Mouse (Mus musculus): Measurements from ENCODE around the gene Timm22. TPM values are rescaled to one million over a fixed set of nuclear protein-coding genes. Genes with fewer than 3 reads are reported as not detected.

Timm22 gene
- polyA plus RNA-seq, 1 experiment from 2014 or later, result 120 TPM

- 1% methylated on average over 10 of the region's 10 CpGs for whole genome bisulfite sequencing
Observed at GRCm38 (mm10) chr11:76446251-76446650, 39.5 kb downstream of the Timm22 start.

GRCm38 (mm10) chr11:76449520-76450201, 42.9 kb downstream of the Timm22 start:
- H3K4me3 ChIP-seq, result no peak overlapping the region
- WGBS, result 15% methylated on average over 15 of the region's 15 CpGs
- peak overlapping the region; percentile 44 for H3K4me2 ChIP-seq (replicated peaks)
- peaks cover 55% of the 10 kb centered on the region for H3K4me1 ChIP-seq
- peak overlapping the region; percentile 22 for H3K9ac ChIP-seq
- peak overlapping the region; percentile 88 for H3K27ac ChIP-seq
- no peaks in the 10 kb centered on the region for H3K9me3 ChIP-seq
- peaks cover 28% of the 10 kb centered on the region for H3K36me3 ChIP-seq
- no peaks in the 10 kb centered on the region for H3K27me3 ChIP-seq (replicated peaks)
- ATAC-seq (ENCODE audit: low FRiP score, low read depth), result peak; percentile 87

More at GRCm38 (mm10) chr11:76446251-76446650, 39.5 kb downstream of the Timm22 start:
- Histone ChIP-seq H3K4me3 (no peak overlapping the region), H3K9me3 (no peaks in the 10 kb centered on the region), H3K36me3 (peaks cover 21% of the 10 kb centered on the region), H3K27ac (no peak overlapping the region), H3K9ac (no peak overlapping the region), H3K4me1 (peaks cover 55% of the 10 kb centered on the region), H3K4me2 (replicated peaks) (peak overlapping the region; percentile 24; the same call in 1 of the 2 replicates), H3K27me3 (replicated peaks) (no peaks in the 10 kb centered on the region)
- no peak for ATAC-seq (ENCODE audit: low FRiP score, low read depth)

- peak; percentile 86 for ATAC-seq (ENCODE audit: low FRiP score, low read depth)
- Histone ChIP-seq H3K9me3 (no peaks in the 10 kb centered on the region), H3K36me3 (peaks cover 30% of the 10 kb centered on the region), H3K27ac (peak overlapping the region; percentile 88), H3K4me2 (replicated peaks) (peak overlapping the region; percentile 44), H3K4me3 (no peak overlapping the region), H3K4me1 (peaks cover 53% of the 10 kb centered on the region), H3K27me3 (replicated peaks) (no peaks in the 10 kb centered on the region), H3K9ac (peak overlapping the region; percentile 22; the same call in 1 of the 2 replicates)
- WGBS, result 8% methylated on average over 3 of the region's 3 CpGs
Observed at GRCm38 (mm10) chr11:76450202-76450561, 43.4 kb downstream of the Timm22 start.

- Histone ChIP-seq H3K9me3 (no peaks in the 10 kb centered on the region), H3K4me1 (peaks cover 20% of the 10 kb centered on the region), H3K9ac (no peak overlapping the region), H3K27ac (no peak overlapping the region), H3K4me2 (replicated peaks) (no peak overlapping the region), H3K4me3 (no peak overlapping the region), H3K27me3 (replicated peaks) (no peaks in the 10 kb centered on the region), H3K36me3 (peaks cover 47% of the 10 kb centered on the region)
- WGBS, result 65% methylated on average over 5 of the region's 5 CpGs
- no peak for ATAC-seq (ENCODE audit: low FRiP score, low read depth)
Observed at GRCm38 (mm10) chr11:76454492-76454891, 47.7 kb downstream of the Timm22 start.

GRCm38 (mm10) chr11:76456233-76456632, 49.5 kb downstream of the Timm22 start:
- Histone ChIP-seq H3K4me1 (peaks cover 7% of the 10 kb centered on the region; the same call in 1 of the 2 replicates), H3K4me3 (no peak overlapping the region), H3K27me3 (replicated peaks) (no peaks in the 10 kb centered on the region), H3K9me3 (no peaks in the 10 kb centered on the region), H3K9ac (no peak overlapping the region), H3K27ac (no peak overlapping the region), H3K4me2 (replicated peaks) (no peak overlapping the region), H3K36me3 (peaks cover 58% of the 10 kb centered on the region)
- peak; percentile 57 for ATAC-seq (ENCODE audit: low FRiP score, low read depth)
- WGBS, result 13% methylated on average over 6 of the region's 6 CpGs

GRCm38 (mm10) chr11:76456897-76457296, 50.1 kb downstream of the Timm22 start:
- no peak overlapping the region for H3K4me2 ChIP-seq (replicated peaks)
- H3K9me3 ChIP-seq, result no peaks in the 10 kb centered on the region
- no peak overlapping the region for H3K4me3 ChIP-seq
- no peak overlapping the region for H3K9ac ChIP-seq
- peaks cover 14% of the 10 kb centered on the region; the same call in 1 of the 2 replicates for H3K4me1 ChIP-seq
- H3K36me3 ChIP-seq, result peaks cover 60% of the 10 kb centered on the region
- peak; percentile 38; the same call in 1 of the 2 replicates for ATAC-seq (ENCODE audit: low FRiP score, low read depth)
- no peak overlapping the region for H3K27ac ChIP-seq
- WGBS, result 68% methylated on average over 10 of the region's 10 CpGs
- no peaks in the 10 kb centered on the region for H3K27me3 ChIP-seq (replicated peaks)

DNA sequence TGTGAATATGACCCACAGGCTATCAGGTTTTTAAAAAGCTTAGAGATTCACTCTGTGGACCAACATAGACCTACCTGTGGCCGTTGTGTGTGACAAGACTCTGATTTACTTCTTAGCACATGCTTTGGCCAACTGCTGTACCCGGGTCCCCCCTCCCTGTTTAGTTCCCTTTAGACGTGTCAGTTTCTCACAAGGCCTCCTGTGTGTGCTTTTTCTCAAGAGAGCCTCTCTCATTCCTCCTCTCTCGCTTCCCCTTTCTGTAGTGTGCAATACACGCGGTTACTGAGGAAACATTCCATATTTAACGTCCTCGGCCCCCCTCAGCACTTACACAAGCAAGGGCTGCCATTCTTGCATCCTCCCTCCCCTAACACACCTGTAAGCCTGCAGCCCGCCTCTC, 52.0 kb downstream of the Timm22 start:
- H3K4me1 ChIP-seq, result peaks cover 17% of the 10 kb centered on the region
- 80% methylated on average over 9 of the region's 9 CpGs for WGBS

DNA sequence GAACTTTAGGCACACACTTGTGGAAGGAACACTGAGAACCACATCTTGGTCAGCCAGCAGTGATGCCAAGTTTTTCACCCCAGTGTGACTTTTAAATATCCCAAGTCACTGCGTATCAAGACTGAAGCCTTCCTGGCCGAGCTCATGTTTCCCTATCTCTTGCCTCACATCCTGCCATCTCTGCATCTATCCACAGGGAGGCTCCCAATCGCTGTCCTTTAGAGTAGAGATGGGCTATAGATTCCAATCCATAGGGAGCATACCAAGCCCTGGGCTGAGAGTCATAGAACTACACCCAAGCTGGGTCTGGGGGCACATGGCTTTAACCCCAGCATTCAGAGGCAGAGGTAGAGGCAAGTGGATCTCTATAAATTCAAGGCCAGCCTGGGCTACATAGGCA, 52.7 kb downstream of the Timm22 start:
- Histone ChIP-seq H3K9me3 (no peaks in the 10 kb centered on the region), H3K27me3 (replicated peaks) (no peaks in the 10 kb centered on the region), H3K4me1 (peaks cover 23% of the 10 kb centered on the region), H3K4me2 (replicated peaks) (no peak overlapping the region), H3K4me3 (no peak overlapping the region), H3K9ac (no peak overlapping the region), H3K36me3 (peaks cover 57% of the 10 kb centered on the region), H3K27ac (no peak overlapping the region)
- 78% methylated on average over 3 of the region's 3 CpGs for WGBS
- ATAC-seq (ENCODE audit: low FRiP score, low read depth), result no peak

More for the DNA sequence above, 52.0 kb downstream of the Timm22 start:
- H3K9ac ChIP-seq, result no peak overlapping the region
- H3K27ac ChIP-seq, result no peak overlapping the region
- ATAC-seq (ENCODE audit: low FRiP score, low read depth), result no peak
- no peak overlapping the region for H3K4me3 ChIP-seq
- no peaks in the 10 kb centered on the region for H3K27me3 ChIP-seq (replicated peaks)
- no peak overlapping the region for H3K4me2 ChIP-seq (replicated peaks)
- peaks cover 62% of the 10 kb centered on the region for H3K36me3 ChIP-seq
- no peaks in the 10 kb centered on the region for H3K9me3 ChIP-seq

DNA sequence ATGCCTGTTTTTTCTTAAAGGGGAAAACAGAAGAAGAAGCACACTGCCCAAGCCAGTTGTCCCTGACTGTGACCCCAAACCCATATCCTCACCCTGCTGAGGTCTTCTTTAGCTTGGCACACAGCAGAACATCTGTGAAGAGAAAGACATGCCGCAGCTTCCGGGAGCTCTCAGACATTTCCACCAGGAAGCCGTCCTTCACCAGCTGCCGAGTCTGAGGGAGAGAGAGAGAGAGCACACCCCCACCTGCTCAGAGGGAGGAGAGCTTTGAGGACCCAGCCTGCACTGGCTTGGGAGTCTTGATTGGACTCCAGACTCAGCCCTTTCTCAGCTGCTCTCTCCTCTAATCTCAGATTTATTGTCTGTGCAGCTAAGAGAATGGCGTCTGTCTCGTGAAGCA, 54.4 kb downstream of the Timm22 start:
- 56% methylated on average over 6 of the region's 6 CpGs for WGBS
- Histone ChIP-seq H3K9ac (no peak overlapping the region), H3K4me3 (no peak overlapping the region), H3K9me3 (no peaks in the 10 kb centered on the region), H3K27me3 (replicated peaks) (no peaks in the 10 kb centered on the region), H3K27ac (no peak overlapping the region; the same call in 1 of the 2 replicates), H3K4me1 (peaks cover 34% of the 10 kb centered on the region), H3K4me2 (replicated peaks) (no peak overlapping the region), H3K36me3 (peaks cover 41% of the 10 kb centered on the region)
- ATAC-seq (ENCODE audit: low FRiP score, low read depth), result no peak

DNA sequence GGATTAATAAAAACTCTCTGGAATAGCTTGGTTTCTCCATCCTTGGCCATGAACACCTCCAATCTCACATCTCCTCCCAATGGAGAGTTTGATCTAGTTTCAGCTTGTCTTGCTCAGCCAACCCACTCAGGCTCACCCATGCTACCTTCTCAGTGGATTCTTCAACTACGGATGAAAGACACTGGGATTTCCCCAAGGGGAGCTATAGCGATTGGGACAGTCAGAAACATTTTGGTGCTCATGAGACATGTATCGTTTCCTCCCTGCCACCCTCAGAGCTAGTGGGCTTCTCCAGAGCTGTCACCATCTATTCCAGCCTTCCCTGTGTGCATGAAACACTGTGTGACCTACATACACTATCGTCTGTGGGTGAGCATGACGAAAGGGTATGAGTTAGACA, 54.9 kb downstream of the Timm22 start:
- 85% methylated on average over 5 of the region's 5 CpGs for WGBS
- Histone ChIP-seq H3K4me3 (no peak overlapping the region), H3K36me3 (peaks cover 41% of the 10 kb centered on the region), H3K4me2 (replicated peaks) (no peak overlapping the region), H3K9me3 (no peaks in the 10 kb centered on the region), H3K4me1 (peaks cover 32% of the 10 kb centered on the region), H3K27ac (peak overlapping the region; percentile 33; the same call in 1 of the 2 replicates), H3K27me3 (replicated peaks) (no peaks in the 10 kb centered on the region), H3K9ac (no peak overlapping the region)
- no peak for ATAC-seq (ENCODE audit: low FRiP score, low read depth)

DNA sequence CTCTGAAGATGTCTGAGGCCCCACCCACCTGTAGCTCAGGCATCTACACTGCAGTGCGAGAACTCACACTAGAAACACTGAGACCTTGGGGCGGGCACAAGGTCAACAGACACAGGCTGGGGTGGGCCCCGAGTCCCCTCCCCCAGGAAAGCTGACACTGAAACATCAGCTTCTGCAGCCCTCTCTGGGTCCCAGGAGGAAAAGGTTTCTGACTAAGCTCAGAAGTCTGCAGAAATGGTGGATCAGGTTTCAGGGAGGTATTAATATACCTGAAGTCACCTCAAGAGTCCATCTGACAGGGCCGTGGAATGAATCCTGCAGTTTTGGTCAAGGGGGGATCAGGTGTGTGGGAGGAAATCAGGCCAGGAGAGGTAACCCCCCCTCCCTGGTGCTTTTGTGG, 59.1 kb downstream of the Timm22 start:
- Histone ChIP-seq H3K4me1 (peaks cover 61% of the 10 kb centered on the region), H3K4me2 (replicated peaks) (no peak overlapping the region), H3K27me3 (replicated peaks) (no peaks in the 10 kb centered on the region), H3K36me3 (peaks cover 21% of the 10 kb centered on the region), H3K9me3 (no peaks in the 10 kb centered on the region), H3K27ac (no peak overlapping the region), H3K4me3 (no peak overlapping the region), H3K9ac (no peak overlapping the region)
- no peak for ATAC-seq (ENCODE audit: low FRiP score, low read depth)
- 86% methylated on average over 4 of the region's 4 CpGs for WGBS

Measured in neural tube, embryonic 12.5 days (tissue).